19 mouse cellular contexts compared by ENCODE assay signal in genomic region chr11:74668466-74668865, GRCm38 (mm10). TPM values are rescaled to one million over a fixed set of nuclear protein-coding genes. Genes with fewer than 3 reads are reported as not detected.
DNase-seq lines count a peak whose midpoint lies in the region; ATAC-seq lines count a peak whose summit lies in the region.
"Had no signal": no experiment of that assay in that cellular context is flagged by ENCODE, and none has a peak within 500 bp of the region (broad histone marks: within the 10 kb centered on the region; RNA-seq: fewer than 3 reads in every experiment).

No protein-coding gene starts in this region.

- WGBS in heart, embryonic 10.5 days = 91% methylated on average over 5 of the region's 5 CpGs
- 89% methylated on average over 5 of the region's 5 CpGs for whole genome bisulfite sequencing in heart, embryonic 12.5 days

- peaks cover 77% of the 10 kb centered on the region for H3K36me3 ChIP-seq in heart, embryonic 10.5 days
- peaks cover 75% of the 10 kb centered on the region for H3K36me3 ChIP-seq in heart, embryonic 12.5 days

- no peaks in the 10 kb centered on the region for H3K4me1 ChIP-seq in heart, embryonic 10.5 days
- H3K4me1 ChIP-seq in heart, embryonic 12.5 days (replicated peaks) = no peaks in the 10 kb centered on the region
- H3K4me1 ChIP-seq: embryonic facial prominence, embryonic 13.5 days; embryonic facial prominence, embryonic 15.5 days; forebrain, embryonic 10.5 days; forebrain, embryonic 12.5 days had no signal

- H3K27me3 ChIP-seq in heart, embryonic 10.5 days (ENCODE audit: insufficient read depth, poor library complexity, severe bottlenecking) = no peaks in the 10 kb centered on the region
- no peaks in the 10 kb centered on the region for H3K27me3 ChIP-seq in heart, embryonic 12.5 days (replicated peaks)
- H3K27me3 ChIP-seq: embryonic facial prominence, embryonic 13.5 days; embryonic facial prominence, embryonic 15.5 days; forebrain, embryonic 12.5 days had no signal

- peak; percentile 56 for DNase-seq in heart, embryonic 10.5 days (ENCODE audit: low spot score)
- DNase-seq in right cerebral cortex, postnatal 25 days = peak; percentile 2
- DNase-seq in right cerebral cortex, adult 2 months (ENCODE audit: low spot score in 2 of 2) = no peak
- DNase-seq: adrenal gland, adult 2 months; adrenal gland, postnatal 25 days; cerebellum, adult 11 months; cerebellum, adult 18-20 months; cerebellum, adult 8-10 months; cerebellum, adult 9-11 months; cerebellum, postnatal 36 days; embryo, embryonic 11 days had no signal

- no peak overlapping the region for H3K27ac ChIP-seq in heart, embryonic 10.5 days
- no peak overlapping the region for H3K27ac ChIP-seq in heart, embryonic 12.5 days (ENCODE audit: poor library complexity, severe bottlenecking)
- H3K27ac ChIP-seq: embryonic facial prominence, embryonic 13.5 days; embryonic facial prominence, embryonic 15.5 days; forebrain, embryonic 10.5 days; forebrain, embryonic 12.5 days had no signal

- no peak overlapping the region for H3K4me2 ChIP-seq in heart, embryonic 12.5 days
- H3K4me2 ChIP-seq: embryonic facial prominence, embryonic 13.5 days; embryonic facial prominence, embryonic 15.5 days; forebrain, embryonic 12.5 days had no signal

- H3K4me3 ChIP-seq in heart, embryonic 10.5 days = no peak overlapping the region
- no peak overlapping the region for H3K4me3 ChIP-seq in heart, embryonic 12.5 days
- H3K4me3 ChIP-seq: embryonic facial prominence, embryonic 13.5 days; embryonic facial prominence, embryonic 15.5 days; erythroblast, embryonic 14.5 days; forebrain, embryonic 10.5 days; forebrain, embryonic 12.5 days had no signal

- H3K9ac ChIP-seq in heart, embryonic 12.5 days = no peak overlapping the region
- H3K9ac ChIP-seq: embryonic facial prominence, embryonic 13.5 days; embryonic facial prominence, embryonic 15.5 days; forebrain, embryonic 12.5 days had no signal

- no peak for ATAC-seq in heart, embryonic 12.5 days (ENCODE audit: insufficient number of reproducible peaks, low FRiP score)
- ATAC-seq: forebrain, embryonic 14.5 days; forebrain, embryonic 16.5 days had no signal

- no peaks in the 10 kb centered on the region for H3K9me3 ChIP-seq in heart, embryonic 10.5 days
- no peaks in the 10 kb centered on the region for H3K9me3 ChIP-seq in heart, embryonic 12.5 days (replicated peaks)
- H3K9me3 ChIP-seq: embryonic facial prominence, embryonic 13.5 days; embryonic facial prominence, embryonic 15.5 days; forebrain, embryonic 10.5 days; forebrain, embryonic 12.5 days had no signal

RNA-seq across cellular contexts. Expression of gene Cluh, which starts 19.2 kb away (rescaled TPM):
- 50.2 and 68.6 TPM in 2 replicates for polyA plus RNA-seq in heart, embryonic 10.5 days (2016; fragmentation: Nextera tagmentation; extraction: Ambion mirVana)
- 70.0 and 71.3 TPM in 2 replicates for polyA plus RNA-seq in heart, embryonic 12.5 days (2016; fragmentation: Nextera tagmentation; extraction: Ambion mirVana)

RNA-seq across cellular contexts. Expression of gene Ccdc92b, which starts 49.1 kb away (rescaled TPM):
- polyA plus RNA-seq in heart, embryonic 10.5 days (2016; fragmentation: Nextera tagmentation; extraction: Ambion mirVana) = 1.6 and 1.7 TPM in 2 replicates
- 3.5 and 4.0 TPM in 2 replicates for polyA plus RNA-seq in heart, embryonic 12.5 days (2016; fragmentation: Nextera tagmentation; extraction: Ambion mirVana)

RNA-seq across cellular contexts. Expression of gene Pafah1b1, which starts 56.0 kb away (rescaled TPM):
- polyA plus RNA-seq in heart, embryonic 10.5 days (2016; fragmentation: Nextera tagmentation; extraction: Ambion mirVana) = 47.2 and 55.8 TPM in 2 replicates
- 57.7 and 63.4 TPM in 2 replicates for polyA plus RNA-seq in heart, embryonic 12.5 days (2016; fragmentation: Nextera tagmentation; extraction: Ambion mirVana)

RNA-seq across cellular contexts. Expression of gene Rap1gap2, which starts 57.8 kb away (rescaled TPM):
- polyA plus RNA-seq in heart, embryonic 10.5 days (2016; fragmentation: Nextera tagmentation; extraction: Ambion mirVana) = 5.2 and 7.0 TPM in 2 replicates
- polyA plus RNA-seq in heart, embryonic 12.5 days (2016; fragmentation: Nextera tagmentation; extraction: Ambion mirVana) = 9.1 and 9.3 TPM in 2 replicates

Comparison
In these comparisons a context has a peak if more than half of its experiments do, and no peak if none do; other contexts are left out.
1. DNase-seq: peak in heart, embryonic 10.5 days (single experiment) and right cerebral cortex, postnatal 25 days (single experiment); none in right cerebral cortex, adult 2 months (0 of 2).